Mouse (Mus musculus) 3134 (cell line): ENCODE data around the gene Mtx1.

Source experiments
- DNase-seq: peaks from one replicate; pipeline ENCODE4 v3.0.0-alpha.2; 2011; ENCODE audit warnings: low spot score; ENCODE audit not compliant: insufficient read length; ENCODE audit errors: extremely low read depth

The Mtx1 gene

DNA sequence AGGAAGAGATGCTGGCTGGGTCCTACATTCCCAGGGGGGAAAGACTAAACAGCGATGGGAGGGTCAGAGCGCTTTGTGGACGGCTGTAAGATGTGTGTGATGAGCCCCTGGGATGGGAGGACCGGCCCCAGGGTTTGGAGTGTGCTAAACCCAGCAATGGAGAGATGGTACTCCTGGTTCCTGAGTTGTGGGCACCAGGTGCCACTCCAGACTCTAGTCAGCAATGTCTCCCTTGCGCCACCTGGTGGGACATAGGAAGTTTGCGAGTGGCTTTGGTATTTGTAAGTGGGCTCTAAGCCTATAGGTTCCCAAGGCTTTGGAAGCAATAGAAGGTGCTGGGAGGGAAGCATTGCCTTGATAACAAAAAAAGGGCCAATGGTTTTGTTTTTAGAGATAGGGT is 11.0 kb downstream of the Mtx1 start:
- peak; percentile 60 for DNase-seq

DNA sequence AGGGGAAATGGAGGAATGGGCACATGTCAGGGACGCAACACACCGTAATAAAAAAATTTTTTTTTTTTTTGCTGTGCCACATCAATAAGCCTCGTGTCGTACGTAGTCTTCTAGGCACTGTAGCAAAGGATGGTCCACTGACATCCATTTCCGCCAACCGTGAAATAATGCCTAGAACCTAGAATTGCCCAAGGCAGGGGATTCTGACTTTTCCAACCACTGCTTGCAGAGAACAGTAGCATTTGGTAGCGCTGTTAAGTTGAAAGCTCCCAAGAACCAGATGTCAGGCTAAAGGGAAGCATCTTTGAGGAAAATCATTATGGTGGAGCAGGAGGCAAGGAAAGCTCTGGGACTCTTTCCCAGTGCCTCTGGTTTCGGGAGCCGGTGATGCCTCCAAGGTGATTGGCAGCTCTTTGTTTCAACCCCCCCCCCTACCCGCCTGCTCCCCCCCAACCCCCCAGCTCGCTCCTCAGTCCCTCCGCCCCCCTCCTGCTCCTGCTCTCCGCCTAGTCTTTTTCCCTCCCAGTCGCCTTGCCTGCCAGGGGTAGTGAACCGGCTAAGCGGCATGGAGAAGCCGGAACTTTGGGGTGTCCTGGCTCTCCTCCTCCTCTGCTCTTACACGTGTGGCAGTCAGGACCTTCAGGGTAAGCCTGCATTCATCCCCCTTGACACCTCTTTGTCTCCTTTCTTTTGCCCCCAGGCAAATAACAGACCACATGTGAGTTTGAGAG is 12.0 kb downstream of the Mtx1 start, which contains the start of gene Thbs3:
Thbs3 (plus strand) TSS at position 500 of the 731 bp plus-strand sequence.
- DNase-seq: no peak

DNA sequence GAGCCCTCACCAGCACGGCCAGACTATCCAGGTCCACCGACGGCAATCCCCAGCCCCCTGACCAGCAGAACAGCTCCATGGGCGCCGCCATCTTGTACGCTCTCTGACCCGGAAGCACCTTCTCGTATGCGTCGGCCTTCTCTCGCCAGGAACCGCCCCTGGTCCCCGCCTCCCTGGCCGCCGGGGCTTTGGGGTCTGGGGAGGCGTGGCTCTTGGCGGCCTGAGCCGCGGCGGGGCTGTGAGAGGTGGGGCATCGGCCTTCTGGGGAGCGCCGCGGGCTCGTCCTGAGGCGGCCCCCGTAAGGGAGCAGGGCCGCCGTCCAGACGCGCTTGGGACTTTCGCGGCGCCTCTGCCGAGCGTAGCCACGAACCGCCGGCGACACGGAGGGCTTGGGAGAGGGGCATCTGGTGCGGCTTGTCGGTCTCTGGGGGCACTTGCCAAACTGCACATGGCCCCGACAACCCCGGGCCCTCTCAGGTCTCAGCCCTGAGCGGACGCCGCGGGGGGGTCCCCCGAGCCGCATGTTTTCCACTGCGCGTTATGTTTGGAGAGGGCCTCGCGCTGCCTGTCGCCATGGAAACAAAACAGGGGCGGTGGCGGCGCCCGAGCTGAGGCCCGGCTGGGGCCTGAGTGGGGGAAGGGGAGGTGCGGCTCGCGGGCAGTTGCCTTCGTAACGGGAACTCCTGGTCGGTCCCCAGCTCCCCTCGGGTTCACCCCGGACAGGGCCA is 12.9 kb downstream of the Mtx1 start:
- peak; percentile 90 for DNase-seq

DNA sequence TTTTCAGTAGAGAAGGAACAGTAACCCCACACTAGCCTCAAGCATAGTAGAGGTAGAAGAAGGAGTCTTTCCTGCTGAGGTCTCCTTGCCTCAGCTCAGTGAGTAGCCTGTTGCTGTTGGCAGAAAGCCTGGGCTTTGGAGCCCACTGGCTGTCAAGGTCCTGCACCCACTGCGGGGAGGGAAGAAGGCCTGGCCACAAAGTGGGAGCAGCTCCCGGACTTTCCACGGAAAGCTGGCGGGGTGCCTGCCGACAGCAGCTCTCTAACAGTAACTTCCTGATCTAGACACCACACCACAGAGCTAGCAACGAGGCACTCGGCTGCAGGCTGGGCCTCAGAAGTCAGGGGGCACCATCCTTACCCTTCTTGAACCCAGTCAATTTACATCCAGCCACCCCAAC is 16.2 kb downstream of the Mtx1 start:
- peak; percentile 38 for DNase-seq

DNA sequence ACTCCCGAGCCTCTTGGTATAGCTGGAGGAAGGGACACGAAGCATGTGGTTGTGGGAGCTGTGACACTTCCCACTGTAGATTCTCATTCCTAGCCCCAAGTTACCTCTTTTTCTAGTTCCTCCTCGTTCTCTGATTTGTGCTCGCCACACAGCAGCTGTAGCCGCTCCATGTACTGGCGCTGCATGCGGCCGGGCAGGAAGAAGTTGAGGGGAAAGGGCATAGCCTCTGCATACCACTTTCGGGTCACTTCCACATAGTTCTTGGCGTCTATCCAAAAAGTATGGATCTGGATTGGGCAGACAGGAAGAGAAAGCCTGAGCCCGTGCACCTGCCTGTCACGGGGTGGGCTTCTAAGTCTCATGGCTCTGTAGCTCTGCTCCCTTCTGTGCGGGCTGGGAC is 16.7 kb downstream of the Mtx1 start:
- DNase-seq: no peak

DNA sequence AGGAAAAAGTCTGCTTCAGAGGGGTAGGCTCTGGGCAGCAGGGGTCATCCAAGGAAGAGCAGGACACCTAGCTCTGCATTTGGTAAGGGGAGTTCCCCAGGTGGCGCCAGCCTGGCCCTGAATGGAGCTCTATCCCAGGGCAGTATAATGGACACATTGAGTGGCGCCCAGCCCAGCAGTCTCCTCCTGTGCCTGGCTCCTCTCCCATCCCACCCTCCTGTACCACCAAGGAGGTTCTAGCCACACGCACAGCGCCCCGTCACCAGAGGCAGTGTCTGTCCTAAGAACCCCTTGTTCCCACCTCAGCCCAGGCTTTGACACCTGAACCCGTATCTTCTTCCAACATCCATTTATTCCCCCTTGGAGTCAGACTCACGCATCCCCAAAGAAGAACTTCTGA is 17.2 kb downstream of the Mtx1 start:
- no peak for DNase-seq

DNA sequence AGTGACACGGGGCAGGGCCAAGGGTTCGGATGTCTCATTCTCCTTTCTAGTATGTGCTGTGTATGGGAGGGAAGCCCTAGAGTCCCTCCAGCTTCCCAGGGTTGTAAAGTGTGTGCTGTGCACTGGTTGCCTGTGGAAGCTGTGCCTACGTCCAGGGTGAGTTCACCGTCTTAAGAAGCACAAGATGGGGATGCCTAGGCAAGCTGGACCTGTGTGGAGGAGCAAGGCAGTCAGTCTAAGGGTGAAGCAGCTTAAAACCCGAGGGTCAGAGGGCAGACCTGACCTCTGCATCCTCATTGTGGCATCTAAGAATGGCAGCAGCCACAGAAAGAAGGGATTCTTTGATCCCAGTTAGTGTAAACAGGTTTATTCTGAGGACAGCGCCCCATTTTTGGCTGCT is 18.2 kb downstream of the Mtx1 start:
- no peak for DNase-seq

DNA sequence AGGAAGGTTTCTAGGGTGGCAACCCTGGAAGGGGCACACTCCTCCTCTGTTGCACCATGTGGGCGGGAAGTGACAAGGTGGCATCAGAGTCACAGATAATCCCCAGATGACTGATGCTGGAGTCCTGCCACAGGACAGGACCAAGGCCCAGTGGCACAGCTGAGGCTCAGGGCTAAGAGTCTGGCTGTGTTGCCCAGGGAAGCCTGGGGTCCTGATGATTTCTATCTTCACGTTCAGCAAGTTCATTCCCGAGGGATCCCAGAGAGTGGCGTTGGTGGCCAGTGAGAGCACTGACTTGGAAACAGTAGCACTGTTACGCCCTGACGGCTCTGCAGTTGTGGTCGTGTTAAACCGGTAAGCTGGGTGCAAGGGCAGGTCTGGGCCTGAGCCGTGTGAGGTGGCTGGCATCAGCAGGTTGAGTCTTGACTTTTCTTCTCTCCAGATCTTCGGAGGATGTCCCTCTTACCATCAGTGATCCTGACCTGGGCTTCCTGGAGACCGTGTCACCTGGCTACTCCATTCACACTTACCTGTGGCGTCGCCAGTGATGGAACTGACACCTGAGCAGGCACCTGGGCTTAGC is 18.7 kb downstream of the Mtx1 start:
- no peak for DNase-seq

DNA sequence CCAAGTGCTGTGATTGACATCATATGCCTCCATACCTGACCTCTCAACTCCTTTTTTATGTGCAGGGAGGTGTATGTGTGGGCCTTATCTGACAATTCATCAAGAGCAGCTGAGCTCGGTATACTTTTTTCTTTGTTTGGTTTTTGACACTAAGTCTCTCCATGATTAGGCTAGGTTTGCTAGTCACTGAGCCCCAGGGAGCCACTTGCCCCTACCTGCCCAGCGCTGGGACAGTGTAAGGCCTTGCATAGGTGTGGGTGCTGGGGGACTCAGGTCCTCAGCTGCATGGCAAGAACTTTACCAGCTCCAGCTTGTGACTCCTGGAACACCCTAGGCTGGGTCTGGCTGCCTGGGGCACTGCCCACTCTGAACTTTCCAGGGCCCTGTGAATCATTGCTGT is 20.2 kb downstream of the Mtx1 start:
- DNase-seq: no peak

DNA sequence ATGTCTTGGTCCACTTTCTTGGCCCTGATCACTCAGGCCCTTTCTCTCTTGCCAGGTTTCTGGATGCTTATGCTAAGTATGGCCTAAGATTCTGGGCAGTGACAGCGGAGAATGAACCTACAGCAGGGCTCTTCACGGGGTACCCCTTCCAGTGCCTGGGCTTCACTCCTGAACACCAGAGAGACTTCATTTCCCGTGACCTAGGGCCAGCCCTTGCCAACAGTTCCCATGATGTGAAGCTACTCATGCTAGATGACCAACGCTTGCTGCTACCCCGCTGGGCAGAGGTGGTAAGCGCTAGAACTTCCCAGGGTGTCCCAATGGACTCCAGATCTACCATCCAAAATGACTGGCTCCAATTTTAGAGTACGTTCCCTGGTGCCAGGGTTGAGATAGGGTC is 20.8 kb downstream of the Mtx1 start:
- no peak for DNase-seq

DNA sequence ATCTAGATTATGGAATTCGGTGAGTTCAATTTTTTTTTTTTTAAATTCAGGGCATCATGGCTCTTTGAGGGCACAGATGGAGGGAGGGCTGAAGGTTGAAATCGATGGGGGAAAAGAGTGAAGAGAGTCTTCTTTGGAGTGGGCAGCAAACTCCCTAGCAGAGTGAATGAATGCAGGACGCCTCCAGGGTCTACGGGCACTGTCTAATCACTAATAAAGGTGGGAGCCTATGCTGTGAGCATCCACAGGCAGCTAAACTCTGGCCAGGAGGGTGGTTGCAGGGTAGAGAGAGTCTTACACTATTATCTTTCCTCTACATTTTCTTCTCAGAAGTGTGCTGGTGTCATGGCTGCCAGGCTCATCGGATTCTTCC is 23.8 kb downstream of the Mtx1 start:
- no peak for DNase-seq

DNA sequence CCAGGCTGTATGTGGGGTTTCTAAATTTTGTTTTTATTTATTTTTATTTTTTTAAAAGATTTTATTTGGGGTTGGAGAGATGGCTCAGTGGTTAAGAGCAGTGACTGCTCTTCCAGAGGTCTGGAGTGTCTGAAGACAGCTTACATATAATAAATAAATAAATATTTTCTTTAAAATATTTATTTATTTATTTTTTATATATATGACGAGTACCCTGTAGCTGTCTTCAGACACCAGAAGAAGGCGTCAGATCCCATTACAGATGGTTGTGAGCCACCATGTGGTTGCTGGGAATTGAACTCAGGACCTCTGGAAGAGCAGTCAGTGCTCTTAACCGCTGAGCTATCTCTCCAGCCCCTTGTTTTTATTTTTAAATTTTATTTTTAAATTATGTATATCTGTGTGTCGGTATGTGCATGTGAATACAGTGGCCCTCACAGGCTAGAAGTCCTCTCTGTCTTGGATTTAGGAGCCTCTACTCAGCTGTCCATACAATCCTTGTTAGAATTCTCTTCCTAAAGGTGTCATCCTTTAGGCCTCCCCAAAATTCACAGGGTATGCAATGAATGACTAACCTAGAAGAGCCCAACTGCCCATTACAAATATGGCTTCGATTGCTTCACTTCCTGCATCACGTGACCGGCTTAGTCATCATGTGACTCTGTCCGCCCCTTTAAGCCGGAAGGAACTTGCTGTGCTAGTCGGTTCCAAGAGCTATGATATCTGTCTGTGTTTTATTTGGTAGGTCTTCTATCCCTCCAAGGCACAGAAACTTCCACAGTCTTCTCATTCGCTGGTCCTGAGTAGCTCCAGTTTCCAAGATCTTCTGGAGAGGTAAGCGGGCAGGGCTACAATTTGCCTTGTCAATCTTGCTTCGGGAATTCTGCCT is 24.4 kb downstream of the Mtx1 start, which contains the start of gene Gba:
Gba (plus strand) TSS at position 676 of the 889 bp plus-strand sequence.
- DNase-seq: peak; percentile 66

DNA sequence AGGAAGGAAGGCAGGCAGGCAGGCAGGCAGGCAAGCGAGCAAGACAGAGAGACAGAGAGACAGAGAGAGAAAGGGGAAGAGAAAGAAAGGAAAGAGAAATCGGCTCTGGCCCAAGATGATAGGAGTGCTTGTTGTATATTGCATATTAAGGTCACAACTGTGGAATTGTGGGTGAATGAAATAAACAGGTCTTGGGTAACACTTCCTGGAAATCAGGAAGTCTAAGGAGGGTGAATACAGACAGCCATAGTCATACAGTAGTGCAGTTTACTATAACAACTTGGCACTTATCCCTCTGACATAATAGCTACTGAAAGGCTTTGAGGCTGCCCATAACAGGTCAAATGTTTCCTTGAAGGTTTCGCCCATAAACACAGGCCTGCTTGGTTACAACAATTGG is 27.0 kb downstream of the Mtx1 start:
- no peak for DNase-seq

DNA sequence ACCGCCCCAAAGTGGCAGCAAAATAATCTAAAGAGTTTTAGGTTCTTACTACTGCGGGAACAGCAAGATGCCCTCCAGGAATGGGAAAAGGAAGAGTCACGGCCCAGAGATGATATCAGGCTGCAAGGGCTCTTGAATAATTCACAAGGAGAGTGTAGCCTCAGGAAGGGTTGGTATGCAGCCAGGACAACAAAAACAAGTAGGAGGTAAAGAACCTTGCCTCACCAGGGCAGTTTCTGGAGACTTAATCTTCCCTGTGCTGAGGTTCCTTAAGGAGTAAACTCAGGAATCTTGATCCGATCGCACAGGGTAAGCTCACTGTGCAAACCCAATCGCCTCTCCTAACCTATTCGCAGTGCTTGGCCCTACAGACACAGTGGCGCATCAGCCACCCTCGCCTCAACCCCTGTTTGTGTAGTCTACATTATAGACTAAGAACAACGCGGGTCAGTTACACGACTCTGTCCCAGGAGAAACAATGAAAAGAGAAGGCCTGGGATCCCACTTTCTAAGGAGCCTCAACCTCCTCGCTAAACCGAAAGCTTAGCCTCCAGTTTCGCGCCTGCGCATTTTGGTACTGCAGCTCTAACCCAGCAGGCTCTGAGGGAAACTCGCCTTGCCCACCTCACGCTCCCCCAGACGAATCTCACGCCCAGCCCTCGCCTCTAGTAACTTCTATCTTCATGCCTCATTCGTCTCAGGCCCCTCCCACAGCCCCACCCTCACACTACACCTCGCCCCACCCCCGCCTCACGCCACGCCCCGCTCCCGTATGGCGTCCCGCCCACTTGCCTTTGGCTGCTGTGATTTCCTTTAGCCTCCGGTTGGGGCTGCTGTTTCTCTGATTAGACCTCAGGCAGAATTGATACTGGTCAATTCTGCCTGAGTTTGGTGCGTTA is 30.7 kb downstream of the Mtx1 start:
- peak; percentile 94 for DNase-seq

DNA sequence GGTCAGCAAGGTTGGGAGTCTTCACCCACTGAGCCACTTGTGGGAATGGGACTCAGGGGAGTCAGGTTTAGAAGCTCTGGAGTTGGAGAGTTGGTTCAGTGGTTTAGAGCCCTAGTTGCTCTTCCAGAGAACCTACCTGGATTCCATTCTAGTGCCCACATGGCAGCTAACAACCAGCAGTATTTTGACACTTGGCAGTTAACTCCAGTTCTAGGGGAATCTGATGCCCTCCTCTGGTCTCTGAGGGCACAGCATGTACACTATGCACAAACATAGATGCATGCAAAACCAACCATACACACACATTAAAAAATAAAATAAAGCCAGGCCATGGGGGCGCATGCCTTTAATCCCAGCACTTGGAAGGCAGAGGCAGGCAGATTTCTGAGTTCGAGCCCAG is 33.0 kb downstream of the Mtx1 start:
- no peak for DNase-seq

DNA sequence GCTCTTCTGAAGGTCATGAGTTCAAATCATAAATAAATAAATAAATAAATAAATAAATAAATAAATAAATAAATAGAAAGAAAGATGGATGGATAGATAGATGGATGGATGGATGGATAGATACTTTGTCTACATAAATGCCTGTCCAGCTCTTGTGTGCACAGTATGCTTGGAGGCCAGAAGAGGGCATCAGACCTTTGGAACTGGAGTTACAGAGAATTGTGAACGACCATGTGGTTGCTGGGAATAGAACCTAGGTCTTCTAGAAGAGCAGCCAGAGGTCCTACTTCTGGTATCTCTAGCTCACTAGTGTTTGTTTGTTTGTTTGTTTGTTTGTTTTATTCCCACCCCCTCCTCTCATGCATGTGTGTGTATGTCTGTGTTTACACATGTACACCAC is 33.5 kb downstream of the Mtx1 start:
- DNase-seq: no peak

DNA sequence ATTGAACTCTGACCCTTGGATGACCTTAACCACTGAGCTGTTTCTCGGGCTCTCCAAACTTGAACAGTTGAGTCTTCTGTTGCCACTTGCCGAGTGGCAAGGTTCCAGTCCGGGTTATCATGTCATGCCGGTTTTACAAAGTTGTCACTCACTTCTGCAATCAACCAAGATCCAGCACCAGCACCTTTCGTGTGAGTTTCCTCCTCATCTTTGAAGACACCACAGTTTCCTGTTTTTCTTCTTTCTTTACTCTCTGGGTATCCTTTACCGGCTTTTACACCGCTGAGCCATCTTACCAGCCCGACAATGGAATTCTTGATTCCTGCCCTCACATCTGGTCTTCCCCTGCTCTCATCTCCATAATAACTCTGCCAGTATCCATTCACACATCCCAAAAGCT is 36.5 kb downstream of the Mtx1 start:
- DNase-seq: no peak

DNA sequence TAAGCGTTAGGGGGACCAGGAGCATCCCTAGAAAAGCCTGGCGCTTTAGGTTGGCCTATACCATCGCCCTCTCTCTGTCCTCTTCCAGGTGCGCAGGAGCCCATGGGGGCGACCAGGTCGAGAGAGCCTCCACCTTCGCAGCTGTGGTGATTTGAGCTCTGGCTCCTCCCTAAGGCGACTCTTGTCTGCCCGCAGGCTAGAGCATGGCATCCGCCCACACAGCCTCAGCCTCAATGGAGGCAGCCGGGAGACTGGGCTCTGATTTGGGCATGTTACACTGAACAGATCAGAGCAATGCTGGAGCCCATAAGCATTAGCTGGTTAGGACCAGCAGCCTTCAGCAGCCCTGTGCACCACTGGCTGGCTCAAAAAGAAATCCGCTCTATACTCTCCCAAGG is 38.4 kb downstream of the Mtx1 start:
- no peak for DNase-seq

DNA sequence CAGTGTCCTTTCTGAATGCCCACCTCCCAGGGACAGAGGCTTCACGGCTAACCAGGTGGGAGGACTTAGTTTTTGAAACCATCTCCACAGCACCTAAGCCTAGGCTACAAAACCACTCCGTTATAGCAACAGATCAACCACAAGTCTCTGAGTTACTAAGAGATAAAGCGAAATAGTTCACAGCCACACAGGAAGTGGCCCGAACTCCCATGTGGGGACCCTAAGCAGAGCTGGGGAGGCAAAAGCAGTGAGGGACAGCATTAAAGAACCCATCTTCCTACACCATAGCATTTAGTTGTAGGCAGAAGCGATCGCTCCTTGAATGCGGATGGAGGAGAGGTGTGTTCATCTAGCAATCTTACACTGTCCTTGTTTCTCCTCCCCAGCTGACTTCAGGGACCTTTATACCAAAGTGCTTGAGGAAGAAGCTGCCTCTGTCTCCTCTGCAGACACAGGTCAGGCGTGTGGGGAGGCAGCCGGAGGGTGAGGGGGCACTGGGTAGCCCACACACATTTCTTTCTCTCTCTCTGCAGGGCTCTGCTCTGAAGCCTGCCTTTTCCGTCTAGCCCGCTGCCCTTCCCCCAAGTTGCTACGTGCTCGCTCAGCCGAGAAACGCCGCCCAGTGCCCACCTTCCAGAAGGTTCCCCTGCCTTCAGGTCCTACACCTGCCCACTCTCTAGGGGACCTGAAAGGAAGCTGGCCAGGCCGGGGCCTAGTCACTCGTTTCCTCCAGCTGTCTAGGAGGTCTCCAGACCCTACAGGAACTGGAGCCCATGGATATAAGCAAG is 39.0 kb downstream of the Mtx1 start:
- no peak for DNase-seq
